Mouse (Mus musculus): ENCODE measurements around the gene Atad2b.

DNA sequence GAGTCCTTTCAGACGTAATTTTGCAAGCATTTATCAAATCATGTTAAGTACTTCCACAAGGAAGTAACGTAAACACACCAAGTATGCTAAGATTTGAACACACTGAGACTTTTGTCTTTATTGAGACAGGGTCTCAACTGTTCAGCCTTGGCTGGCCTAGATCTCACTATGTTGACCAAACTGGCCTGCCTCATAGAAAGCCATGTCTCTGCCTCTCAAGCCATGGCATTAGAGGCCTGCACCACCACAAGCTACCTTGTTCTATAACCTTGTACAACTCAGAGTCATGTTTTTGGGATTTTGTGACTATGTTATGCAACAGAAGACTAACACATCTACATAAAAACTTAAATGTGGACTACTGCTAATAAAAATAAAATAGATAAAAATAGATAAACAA, 35.1 kb upstream of the Atad2b start:
- TF ChIP-seq CTCF (IDR thresholded peaks at IDR 0.05; ENCODE audit: insufficient read depth, low read depth, low read length) (no peak), POLR2A (IDR thresholded peaks at IDR 0.05; ENCODE audit: insufficient read depth, low read depth, low read length) (no peak)

All from olfactory bulb, adult 2 months (tissue).